Mouse (Mus musculus) midbrain, embryonic 11.5 days (tissue): ENCODE results near the gene Olfr329-ps. TPM values are rescaled to one million over a fixed set of nuclear protein-coding genes. Genes with fewer than 3 reads are reported as not detected.
"Not testable (repeated sequence)": the region's sequence is repeated elsewhere in the genome, so short reads cannot be mapped to it uniquely, and the experiment has no call there.

Experiments
- ATAC-seq: fragments of 200-750 bp; cut with Nextera tagmentation; 2 replicates; pipeline ENCODE4 v1.8.0; 2017; ENCODE audit warnings: moderate TSS enrichment, moderate library complexity; ENCODE audit not compliant: low FRiP score
- DNase-seq: peaks from one replicate; pipeline ENCODE4 v3.0.0; 2015; ENCODE audit warnings: low spot score; ENCODE audit errors: missing footprints
- H3K27ac ChIP-seq: fragments of 300-500 bp; sonication (generic); 2 replicates; pipeline ENCODE4 v1.5.1; 2014; ENCODE audit warnings: low read depth, low read length
- H3K27me3 ChIP-seq: fragments of 300-500 bp; sonication (generic); 2 replicates; pipeline ENCODE4 v1.6.1; 2014; ENCODE audit warnings: mild to moderate bottlenecking, low read length, moderate library complexity, mixed read lengths; ENCODE audit not compliant: control insufficient read depth, insufficient read depth
- H3K36me3 ChIP-seq: fragments of 300-500 bp; sonication (generic); 2 replicates; pipeline ENCODE4 v1.6.1; 2014; ENCODE audit warnings: mild to moderate bottlenecking, low read length, moderate library complexity, mixed read lengths; ENCODE audit not compliant: control insufficient read depth, insufficient read depth
- H3K4me1 ChIP-seq: fragments of 300-500 bp; sonication (generic); 2 replicates; pipeline ENCODE4 v1.6.1; 2014; ENCODE audit warnings: low read length; ENCODE audit not compliant: control insufficient read depth, insufficient read depth
- H3K4me2 ChIP-seq: fragments of 300-500 bp; sonication (generic); 2 replicates; pipeline ENCODE4 v1.6.1; 2014; ENCODE audit warnings: mild to moderate bottlenecking, moderate library complexity
- H3K4me3 ChIP-seq: fragments of 300-500 bp; sonication (generic); 2 replicates; pipeline ENCODE4 v1.5.1; 2014; ENCODE audit warnings: low read depth, low read length
- H3K9ac ChIP-seq: fragments of 300-500 bp; sonication (generic); 2 replicates; pipeline ENCODE4 v1.6.1; 2014; ENCODE audit warnings: low read length
- H3K9me3 ChIP-seq: fragments of 300-500 bp; sonication (generic); 2 replicates; pipeline ENCODE4 v1.6.1; 2016; ENCODE audit warnings: low read length; ENCODE audit not compliant: control insufficient read depth
- WGBS: fragments of 180-500 bp; shearing (Covaris S2); extraction: QIAGEN DNeasy Blood & Tissue Kit; methylation state at CpG from one replicate; pipeline ENCODE4 v1.1.7; 2014; 5-methylcytosine and 5-hydroxymethylcytosine counted together
- polyA plus RNA-seq: library from polyadenylated mRNA; unstranded; fragments of >200 nt; fragmentation: Nextera tagmentation; extraction: Ambion mirVana; gene quantifications from 2 replicates; pipeline ENCODE4 v1.2.1, GENCODE M21; 2014

Gene Olfr329-ps
- polyA plus RNA-seq, 1 experiment from 2014 or later: not detected

DNA sequence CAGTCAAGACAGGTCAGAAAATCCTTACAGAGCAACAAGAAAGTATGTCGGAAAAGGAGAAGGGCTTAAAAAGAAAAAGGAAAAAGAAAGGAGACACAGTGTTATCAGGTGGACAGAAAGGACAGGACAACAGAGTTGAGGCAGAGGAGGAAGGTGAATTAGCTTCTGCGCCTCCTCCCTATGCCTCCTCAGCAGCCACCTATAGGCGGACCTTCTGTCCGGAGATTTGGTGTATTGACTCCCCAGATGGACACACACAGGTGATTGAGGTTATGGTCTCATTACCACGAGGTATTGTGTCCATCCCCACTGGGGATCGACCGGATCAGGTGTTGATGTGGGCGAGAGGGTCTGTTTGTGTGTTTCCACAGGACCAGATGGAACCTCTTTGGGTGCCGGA is 26.5 kb downstream of the Olfr329-ps start:
- H3K36me3 ChIP-seq, H3K4me2 ChIP-seq, DNase-seq, H3K4me3 ChIP-seq, H3K27ac ChIP-seq, H3K4me1 ChIP-seq, H3K9ac ChIP-seq, ATAC-seq, H3K27me3 ChIP-seq, H3K9me3 ChIP-seq: not testable (repeated sequence)
- WGBS: 95% methylated on average over 6 of the region's 9 CpGs

- not testable (repeated sequence) for H3K36me3 ChIP-seq, H3K4me2 ChIP-seq, H3K4me3 ChIP-seq, H3K4me1 ChIP-seq, ATAC-seq, H3K9ac ChIP-seq, H3K9me3 ChIP-seq, H3K27me3 ChIP-seq, H3K27ac ChIP-seq, DNase-seq
- WGBS: 94% methylated on average over 17 of the region's 18 CpGs
These were observed 27.3 kb downstream of the Olfr329-ps start for GRCm38 (mm10) chr11:58518916-58519315.

GRCm38 (mm10) chr11:58509058-58509457 is 37.2 kb downstream of the Olfr329-ps start:
- H3K4me1 ChIP-seq, H3K9ac ChIP-seq: not testable (repeated sequence)

DNA sequence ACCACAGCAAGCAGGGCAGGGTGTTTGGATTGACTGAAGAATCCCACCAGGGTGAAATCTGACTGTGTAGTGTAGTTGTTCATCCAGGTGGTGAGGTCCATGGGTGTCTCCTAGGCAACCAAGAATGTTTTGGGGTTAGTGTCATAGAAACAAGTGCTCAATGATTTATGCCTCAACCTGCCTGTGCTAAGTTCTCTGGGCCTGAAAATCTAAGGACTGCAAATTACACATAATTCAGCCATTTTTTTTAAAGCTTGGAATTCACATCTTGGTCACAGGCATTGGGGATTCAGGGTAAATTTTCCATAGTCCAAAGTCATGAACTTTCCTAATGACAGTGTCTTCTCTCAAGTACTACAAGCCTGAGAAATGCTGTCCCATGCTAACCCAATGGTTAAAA is 43.8 kb downstream of the Olfr329-ps start, which contains the start of gene Olfr331:
Olfr331 (minus strand) TSS at position 101 of the 400 bp plus-strand sequence.
- H3K9ac ChIP-seq, H3K27me3 ChIP-seq, DNase-seq, H3K36me3 ChIP-seq, H3K4me3 ChIP-seq, ATAC-seq, H3K27ac ChIP-seq, H3K9me3 ChIP-seq, H3K4me1 ChIP-seq, H3K4me2 ChIP-seq: not testable (repeated sequence)

More at GRCm38 (mm10) chr11:58509058-58509457, 37.2 kb downstream of the Olfr329-ps start:
- H3K4me2 ChIP-seq, ATAC-seq, DNase-seq, H3K36me3 ChIP-seq, H3K27me3 ChIP-seq, H3K4me3 ChIP-seq, H3K27ac ChIP-seq, H3K9me3 ChIP-seq: not testable (repeated sequence)
- WGBS: 87% methylated on average over 19 of the region's 19 CpGs

GRCm38 (mm10) chr11:58499290-58499689 is 46.9 kb downstream of the Olfr329-ps start:
- Histone ChIP-seq H3K9ac (no peak overlapping the region), H3K4me3 (no peak overlapping the region), H3K27ac (no peak overlapping the region), H3K27me3 (no peaks in the 10 kb centered on the region), H3K9me3 (no peaks in the 10 kb centered on the region), H3K4me1 (no peaks in the 10 kb centered on the region), H3K4me2 (no peak overlapping the region), H3K36me3 (no peaks in the 10 kb centered on the region)
- WGBS: 68% methylated on average over 3 of the region's 3 CpGs
- DNase-seq: no peak
- ATAC-seq: no peak

GRCm38 (mm10) chr11:58498761-58499160 is 47.5 kb downstream of the Olfr329-ps start:
- H3K9ac ChIP-seq: no peak overlapping the region
- no peaks in the 10 kb centered on the region for H3K4me1 ChIP-seq
- H3K36me3 ChIP-seq: no peaks in the 10 kb centered on the region
- no peak overlapping the region for H3K4me3 ChIP-seq
- H3K9me3 ChIP-seq: no peaks in the 10 kb centered on the region
- no peak overlapping the region for H3K27ac ChIP-seq
- DNase-seq: no peak
- no peak overlapping the region for H3K4me2 ChIP-seq
- WGBS: 85% methylated on average over 9 of the region's 9 CpGs
- no peak for ATAC-seq
- H3K27me3 ChIP-seq: no peaks in the 10 kb centered on the region

DNA sequence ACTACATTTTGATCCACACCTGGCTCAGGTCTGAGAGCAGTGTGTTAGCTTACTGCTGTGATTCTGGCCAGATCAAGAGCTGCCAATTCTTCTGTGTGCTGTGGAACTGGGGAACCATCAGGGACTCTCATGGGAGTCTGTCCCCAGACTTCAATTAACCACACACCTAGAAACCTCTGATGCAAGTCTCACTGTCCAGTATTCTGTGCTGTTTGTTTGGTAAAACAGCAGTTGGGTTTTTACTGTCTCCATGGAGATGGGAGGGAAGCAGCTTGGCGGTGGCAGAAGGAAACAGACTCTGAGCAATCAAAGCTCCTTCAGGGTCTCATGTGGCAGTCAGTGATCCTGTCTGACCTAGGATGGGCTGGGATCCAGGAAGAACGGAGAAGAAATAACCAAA is 53.8 kb downstream of the Olfr329-ps start, which contains the start of gene Olfr332:
Olfr332 (minus strand) TSS at position 101 of the 400 bp plus-strand sequence.
- Histone ChIP-seq H3K4me3 (no peak within 1 kb of the TSS), H3K27ac (no peak within 1 kb of the TSS), H3K27me3 (no peaks in the 10 kb centered on the region), H3K9me3 (no peaks in the 10 kb centered on the region), H3K4me1 (no peaks in the 10 kb centered on the region), H3K36me3 (no peaks in the 10 kb centered on the region), H3K9ac (no peak within 1 kb of the TSS), H3K4me2 (no peak within 1 kb of the TSS)
- DNase-seq (no peak), ATAC-seq (no peak)
- WGBS: 75% methylated on average over 2 of the region's 2 CpGs

Other genes starting within 250 kb of the Olfr329-ps start
- 13.2 and 13.4 TPM in 2 replicates for gene Zfp692, start 239.4 kb downstream of the Olfr329-ps start, polyA plus RNA-seq
- gene Zfp672, start 216.1 kb downstream of the Olfr329-ps start, polyA plus RNA-seq: 22.8 and 22.9 TPM in 2 replicates
- 26.8 and 34.2 TPM in 2 replicates for gene Sh3bp5l, start 215.7 kb downstream of the Olfr329-ps start, polyA plus RNA-seq
- not detected in 2 replicates for gene Lypd8, start 167.4 kb downstream of the Olfr329-ps start, polyA plus RNA-seq
- gene 1810065E05Rik, start 125.3 kb downstream of the Olfr329-ps start, polyA plus RNA-seq: not detected in 2 replicates
- gene Gm12253, start 113.9 kb downstream of the Olfr329-ps start, polyA plus RNA-seq: not detected in 2 replicates
- gene Lypd9, start 93.5 kb downstream of the Olfr329-ps start, polyA plus RNA-seq: not detected in 2 replicates
- gene Olfr30, start 84.2 kb downstream of the Olfr329-ps start, polyA plus RNA-seq: not detected in 2 replicates
- not detected in 2 replicates for gene Olfr332, start 53.9 kb downstream of the Olfr329-ps start, polyA plus RNA-seq
- not detected in 2 replicates for gene Olfr331, start 43.9 kb downstream of the Olfr329-ps start, polyA plus RNA-seq
- gene Olfr330, start 11.6 kb downstream of the Olfr329-ps start, polyA plus RNA-seq: not detected in 2 replicates
- 0.04 TPM in 1 of 2 replicates, not detected in the other for gene Olfr328, start 9.2 kb upstream of the Olfr329-ps start, polyA plus RNA-seq
- not detected in 2 replicates for gene Olfr224, start 24.1 kb upstream of the Olfr329-ps start, polyA plus RNA-seq
- gene Olfr325, start 31.3 kb upstream of the Olfr329-ps start, polyA plus RNA-seq: not detected in 2 replicates
- gene Olfr324, start 48.7 kb upstream of the Olfr329-ps start, polyA plus RNA-seq: not detected in 2 replicates
- not detected in 2 replicates for gene 2210407C18Rik, start 69.7 kb upstream of the Olfr329-ps start, polyA plus RNA-seq
- not detected in 2 replicates for gene Olfr323, start 84.1 kb upstream of the Olfr329-ps start, polyA plus RNA-seq
- gene Trim58, start 94.0 kb upstream of the Olfr329-ps start, polyA plus RNA-seq: 0.10 and 0.63 TPM in 2 replicates
- 0.07 TPM in 1 of 2 replicates, not detected in the other for gene Olfr322, start 112.4 kb upstream of the Olfr329-ps start, polyA plus RNA-seq
- gene Olfr320, start 134.7 kb upstream of the Olfr329-ps start, polyA plus RNA-seq: not detected in 2 replicates
- not detected in 2 replicates for gene Olfr319, start 152.7 kb upstream of the Olfr329-ps start, polyA plus RNA-seq
- not detected in 2 replicates for gene Olfr318, start 177.6 kb upstream of the Olfr329-ps start, polyA plus RNA-seq
- gene Olfr317, start 192.8 kb upstream of the Olfr329-ps start, polyA plus RNA-seq: 0.04 and 0.15 TPM in 2 replicates
- gene Olfr316, start 206.3 kb upstream of the Olfr329-ps start, polyA plus RNA-seq: not detected in 2 replicates
- not detected in 2 replicates for gene Olfr315, start 226.8 kb upstream of the Olfr329-ps start, polyA plus RNA-seq
- not detected in 2 replicates for gene Olfr314, start 236.5 kb upstream of the Olfr329-ps start, polyA plus RNA-seq